Mouse (Mus musculus) CD4-positive helper T cell, adult 2 months (primary cell): ENCODE data around the gene Ptpn4.

Experiments
- DNase-seq: peaks from one replicate; pipeline ENCODE4 v3.0.0-alpha.2; 2012; ENCODE audit warnings: low read depth, missing footprints, low spot score

Ptpn4 gene

GRCm38 (mm10) chr1:119807707-119808106 lies 29.7 kb downstream of the Ptpn4 start:
- no peak for DNase-seq

- DNase-seq, result no peak
Observed at GRCm38 (mm10) chr1:119805984-119806383, 31.4 kb downstream of the Ptpn4 start.

- no peak for DNase-seq
Observed at GRCm38 (mm10) chr1:119804586-119804985, 32.8 kb downstream of the Ptpn4 start.

GRCm38 (mm10) chr1:119795174-119795573 lies 42.2 kb downstream of the Ptpn4 start:
- peak; percentile 22 for DNase-seq

- DNase-seq, result no peak
Observed at GRCm38 (mm10) chr1:119794342-119794741, 43.1 kb downstream of the Ptpn4 start.

- no peak for DNase-seq
Observed at GRCm38 (mm10) chr1:119790616-119791015, 46.8 kb downstream of the Ptpn4 start.

GRCm38 (mm10) chr1:119775915-119776314 lies 61.5 kb downstream of the Ptpn4 start:
- DNase-seq, result peak; percentile 13

- DNase-seq, result no peak
Observed at GRCm38 (mm10) chr1:119735692-119736091, 101.7 kb downstream of the Ptpn4 start.

GRCm38 (mm10) chr1:119734801-119735200 lies 102.6 kb downstream of the Ptpn4 start:
- no peak for DNase-seq

- no peak for DNase-seq
Observed at GRCm38 (mm10) chr1:119731166-119731565, 106.2 kb downstream of the Ptpn4 start.

- peak; percentile 14 for DNase-seq
Observed at GRCm38 (mm10) chr1:119713017-119713416, 124.4 kb downstream of the Ptpn4 start.

GRCm38 (mm10) chr1:119706471-119707217 lies 130.8 kb downstream of the Ptpn4 start:
- DNase-seq, result no peak

- DNase-seq, result no peak
Observed at GRCm38 (mm10) chr1:119696860-119697259, 140.6 kb downstream of the Ptpn4 start.

GRCm38 (mm10) chr1:119685773-119686558 lies 151.4 kb downstream of the Ptpn4 start:
- DNase-seq, result no peak

GRCm38 (mm10) chr1:119681663-119682213 lies 155.7 kb downstream of the Ptpn4 start:
- no peak for DNase-seq

- DNase-seq, result peak; percentile 14
Observed at GRCm38 (mm10) chr1:119674984-119675383, 162.4 kb downstream of the Ptpn4 start.

GRCm38 (mm10) chr1:119666904-119667303 lies 170.5 kb downstream of the Ptpn4 start:
- DNase-seq, result no peak

- DNase-seq, result no peak
Observed at GRCm38 (mm10) chr1:119654307-119654706, 183.1 kb downstream of the Ptpn4 start.

GRCm38 (mm10) chr1:119650386-119650785 lies 187.0 kb downstream of the Ptpn4 start:
- no peak for DNase-seq

GRCm38 (mm10) chr1:119649627-119650026 lies 187.8 kb downstream of the Ptpn4 start:
- no peak for DNase-seq

GRCm38 (mm10) chr1:119648205-119649111 lies 189.0 kb downstream of the Ptpn4 start, which contains the start of gene Epb41l5:
TSS of gene Epb41l5 (minus strand) at chr1:119649000.
- peak; percentile 55 for DNase-seq
